Mouse (Mus musculus) WW6 (cell line): ENCODE data around the gene Slc15a3.

Experiments used
- DNase-seq: peaks from one replicate; pipeline ENCODE4 v3.0.0-alpha.2; 2013; ENCODE audit warnings: low read depth, low spot score

Gene Slc15a3

DNA sequence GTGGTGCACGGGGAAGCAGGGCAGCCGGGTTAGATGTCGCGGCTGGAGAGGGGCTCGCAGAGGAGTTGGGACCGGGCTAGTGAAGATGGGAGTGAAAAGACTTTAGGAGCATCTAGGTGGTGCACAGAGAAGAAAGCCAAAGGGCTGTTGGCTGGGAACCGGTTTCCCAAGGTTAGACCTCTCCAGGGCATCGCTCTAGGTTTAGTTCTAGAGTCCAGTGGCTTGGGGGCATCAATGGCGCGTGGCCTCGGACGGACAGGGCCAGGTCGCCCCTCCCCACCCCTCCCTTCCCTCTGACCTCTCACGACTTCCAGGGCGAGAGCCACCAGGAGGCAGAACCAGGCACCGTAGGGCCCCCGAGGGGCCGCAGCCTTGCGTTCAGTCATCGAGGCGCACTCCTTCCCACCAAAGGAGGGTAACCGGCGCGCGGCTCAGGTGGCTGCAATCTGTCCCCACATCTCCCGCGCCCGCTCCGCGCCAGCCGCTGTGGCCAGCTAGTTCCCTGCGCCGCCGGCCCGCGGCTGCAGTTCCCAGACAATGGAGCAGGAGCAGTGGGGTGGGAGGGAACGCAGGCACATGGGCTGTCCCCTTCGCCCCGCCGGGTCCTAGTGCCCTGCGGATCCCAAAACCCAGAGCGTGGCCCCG lies 29.8 kb downstream of the Slc15a3 start:
- DNase-seq, result no peak

DNA sequence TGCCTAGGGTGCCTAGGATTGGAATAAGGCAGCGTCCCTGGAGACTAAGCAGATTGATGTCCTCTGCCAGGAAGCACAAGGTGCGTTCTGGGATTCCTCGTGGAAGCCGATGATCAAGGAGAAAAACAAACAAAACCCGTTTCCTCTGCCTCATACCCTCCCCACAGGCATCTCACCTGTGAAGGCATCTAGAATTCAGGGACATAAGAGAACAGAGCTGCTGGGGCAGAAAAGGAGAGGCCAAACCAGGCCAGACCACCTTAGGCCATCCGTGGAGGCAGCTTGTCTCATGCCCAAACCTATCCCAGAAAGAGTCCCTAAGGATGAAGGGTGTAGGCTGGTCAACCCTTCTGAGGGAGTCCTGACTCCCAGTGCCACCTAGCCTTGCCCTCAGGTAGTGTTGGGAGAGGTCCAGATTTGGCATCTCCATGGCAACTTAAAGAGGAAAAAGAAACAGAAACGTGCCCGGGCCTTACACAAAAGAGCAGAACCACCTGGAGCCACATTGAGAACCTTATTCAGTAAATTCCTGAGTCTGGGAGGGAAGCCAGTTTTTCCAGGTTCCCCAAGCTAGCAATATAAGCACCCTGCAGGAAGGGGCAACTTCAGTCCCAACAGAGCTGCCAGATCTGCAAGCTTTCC lies 30.5 kb downstream of the Slc15a3 start, which contains the start of gene Tmem132a:
Tmem132a (minus strand) TSS at position 55 of the 642 bp plus-strand sequence.
- no peak for DNase-seq

DNA sequence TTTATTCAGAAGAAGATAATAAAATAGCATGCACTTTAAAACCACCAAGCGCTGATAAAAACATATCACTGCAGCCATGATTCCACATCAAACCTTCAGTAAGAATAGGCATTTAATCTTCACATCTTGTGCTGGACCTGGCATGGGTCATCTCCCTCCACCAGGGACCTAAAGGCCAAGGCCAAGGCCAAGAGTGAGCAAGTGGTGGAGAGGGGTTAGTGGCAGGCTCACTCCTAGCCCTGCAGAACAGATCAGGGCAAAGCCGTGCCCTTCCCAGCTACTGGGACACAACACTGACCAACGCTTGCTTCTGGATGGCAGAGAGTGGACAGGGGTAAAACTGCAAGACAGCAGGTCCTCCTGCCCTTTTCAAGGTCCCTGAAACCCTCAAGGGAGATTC lies 31.1 kb downstream of the Slc15a3 start:
- DNase-seq, result no peak

DNA sequence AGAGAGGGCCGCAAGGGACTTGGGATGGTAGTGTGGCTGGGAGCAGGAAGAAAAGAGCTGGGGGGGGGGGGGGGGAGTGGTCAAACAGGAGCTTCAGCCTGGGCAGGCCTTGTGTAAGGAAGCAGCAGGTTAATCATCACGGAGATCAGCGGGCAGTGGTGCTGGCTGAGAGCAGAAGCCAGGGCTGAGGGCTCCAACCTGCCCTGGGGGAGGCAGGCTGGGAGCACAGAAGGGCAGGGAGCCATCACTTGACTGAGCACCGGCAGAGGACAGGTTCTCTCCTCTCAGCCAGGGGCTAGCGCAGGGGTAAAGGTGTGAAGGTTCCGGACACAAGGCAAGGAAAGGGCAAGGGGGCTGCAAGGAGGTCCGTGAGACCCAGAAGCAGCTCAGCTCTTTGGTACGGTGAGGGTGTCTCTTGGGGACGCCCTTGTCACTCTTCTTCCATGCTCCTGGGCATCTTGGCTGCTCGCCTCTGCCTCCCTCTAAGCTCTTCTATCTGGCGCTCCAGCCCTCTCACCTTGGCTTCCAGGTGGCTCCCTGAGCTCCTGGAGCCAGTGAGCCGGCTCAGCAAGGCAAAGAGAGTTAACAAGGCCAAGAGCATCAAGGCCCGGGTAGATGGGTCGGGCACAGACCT lies 31.9 kb downstream of the Slc15a3 start:
- no peak for DNase-seq

DNA sequence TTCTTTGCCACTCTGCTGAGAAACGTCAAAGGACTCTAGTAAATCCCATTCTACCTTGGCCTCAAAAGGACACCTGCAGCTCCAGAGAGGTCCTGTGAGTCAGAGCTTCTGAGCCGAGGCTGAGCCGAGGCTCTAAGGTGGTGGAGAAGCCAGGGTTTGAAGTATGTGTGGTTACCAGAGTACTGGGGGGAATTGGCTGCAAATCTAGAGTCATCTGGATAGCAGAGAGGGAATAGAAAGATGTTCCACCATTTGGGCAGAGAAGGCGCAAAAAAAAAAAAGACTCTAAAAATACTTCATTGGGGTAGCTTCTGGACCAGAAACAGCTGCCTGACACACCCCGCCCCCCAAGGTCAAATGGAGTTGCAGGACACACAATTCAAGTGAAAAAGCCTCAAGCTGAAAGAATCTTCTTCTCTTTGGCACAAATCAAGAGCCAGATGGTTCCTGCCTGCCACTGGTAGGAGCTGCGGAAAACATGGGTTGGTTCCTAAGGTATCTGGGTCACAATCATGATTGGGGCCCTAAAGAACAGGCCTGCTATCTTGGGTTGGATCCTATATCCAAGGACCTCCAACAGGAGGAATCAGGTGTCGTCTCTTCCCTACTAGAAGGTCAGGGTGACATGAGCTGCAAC lies 38.8 kb downstream of the Slc15a3 start:
- no peak for DNase-seq

DNA sequence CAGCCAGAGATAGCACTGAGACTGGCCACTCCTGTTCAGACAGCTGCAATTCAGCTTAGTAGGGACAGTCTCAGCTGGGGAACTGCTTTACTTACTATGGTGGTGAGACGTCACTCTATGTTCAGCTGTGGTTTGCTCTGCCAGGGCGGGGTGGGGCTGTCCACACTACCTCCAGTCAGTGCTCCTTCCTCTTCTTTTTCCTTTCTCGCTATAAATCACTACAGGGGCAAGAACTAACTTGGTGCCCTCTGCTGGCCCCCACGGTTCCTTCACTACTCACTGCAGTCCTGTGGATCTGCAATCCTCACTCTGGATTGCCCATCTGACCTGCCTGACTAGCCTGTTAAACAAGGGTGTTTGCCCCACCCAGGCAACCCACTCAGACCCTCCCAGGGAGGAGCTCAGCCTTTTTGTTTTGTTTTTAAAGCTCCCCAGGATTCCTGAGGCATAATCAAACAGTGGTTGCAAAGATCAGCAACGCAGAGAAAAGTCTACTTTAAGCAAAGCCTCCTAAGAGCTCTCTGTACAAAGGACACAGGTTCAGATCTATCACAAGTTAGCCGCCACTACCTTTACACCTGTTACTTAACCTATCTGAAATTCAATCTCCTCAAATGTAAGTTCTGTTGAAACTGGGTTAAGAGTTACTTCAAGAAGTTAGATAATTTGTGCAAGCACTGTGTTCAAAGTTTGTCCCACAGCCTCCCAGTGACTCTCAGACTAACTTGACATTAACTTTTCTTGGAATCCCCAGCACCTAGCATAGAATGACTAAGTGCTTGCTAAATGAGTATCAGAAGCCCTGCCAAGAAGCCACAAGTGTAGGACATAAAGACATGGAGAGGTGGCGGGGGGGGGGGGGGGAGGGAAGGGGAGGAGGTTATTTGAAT lies 40.8 kb downstream of the Slc15a3 start:
- no peak for DNase-seq

DNA sequence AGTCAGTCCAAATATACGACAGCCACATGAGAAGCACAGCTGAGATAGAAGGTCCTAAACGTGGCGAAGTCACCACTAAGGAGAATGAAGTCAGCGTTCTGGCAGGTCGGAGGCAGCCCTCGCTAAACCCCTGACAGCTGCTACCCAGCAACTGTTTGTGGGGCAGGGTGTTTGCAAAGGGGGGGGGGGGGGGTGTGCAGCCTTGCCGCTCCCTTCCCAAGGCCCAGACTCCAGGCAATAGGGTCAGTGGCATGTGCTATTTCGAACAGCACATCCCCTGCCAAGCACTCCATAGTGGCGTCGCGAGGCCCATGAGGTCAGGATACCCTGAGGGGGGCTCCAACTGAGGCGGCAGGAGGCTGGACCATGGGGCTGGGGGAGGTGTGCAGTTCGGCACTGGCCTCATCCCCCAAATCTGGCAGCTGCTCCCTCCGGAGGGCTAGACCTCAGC lies 41.5 kb downstream of the Slc15a3 start:
- no peak for DNase-seq

DNA sequence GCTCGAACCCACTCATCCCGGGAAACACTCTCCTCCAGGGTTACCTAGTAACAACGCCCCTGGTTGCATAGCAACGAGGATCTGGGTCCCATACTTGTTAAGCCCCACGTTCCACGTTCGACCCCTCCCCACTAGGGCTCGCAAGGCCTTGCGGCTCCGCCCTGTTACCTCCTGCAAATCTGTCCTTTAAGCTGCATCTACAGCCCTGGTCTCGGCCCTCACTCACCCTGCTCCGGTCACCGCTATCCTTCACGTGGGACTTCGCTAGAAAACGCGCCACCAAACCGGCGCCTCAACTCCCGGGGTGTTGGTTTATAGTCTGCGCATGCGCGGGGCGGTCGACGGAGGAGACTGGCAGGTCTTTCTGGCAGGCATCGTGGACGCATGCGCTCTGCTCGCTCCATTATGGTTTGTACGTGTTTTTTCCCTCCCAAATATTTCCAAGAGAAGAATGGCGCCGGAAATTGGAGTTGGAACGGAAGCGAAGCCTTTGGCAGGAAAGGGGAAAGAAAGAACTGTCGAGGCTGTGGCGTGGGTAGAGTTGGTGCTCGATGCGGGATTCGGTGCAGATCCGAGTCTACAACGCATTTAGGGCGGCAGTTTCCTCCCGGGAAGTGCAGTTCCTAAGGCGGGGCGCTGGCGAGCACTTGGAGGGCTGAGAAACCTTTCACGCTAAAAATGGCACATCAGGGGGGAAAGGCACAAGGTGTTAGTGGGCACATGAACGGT lies 42.1 kb downstream of the Slc15a3 start, which contains the start of gene Tmem109:
Tmem109 (minus strand) TSS at position 576 of the 729 bp plus-strand sequence.
- peak; percentile 75 for DNase-seq

DNA sequence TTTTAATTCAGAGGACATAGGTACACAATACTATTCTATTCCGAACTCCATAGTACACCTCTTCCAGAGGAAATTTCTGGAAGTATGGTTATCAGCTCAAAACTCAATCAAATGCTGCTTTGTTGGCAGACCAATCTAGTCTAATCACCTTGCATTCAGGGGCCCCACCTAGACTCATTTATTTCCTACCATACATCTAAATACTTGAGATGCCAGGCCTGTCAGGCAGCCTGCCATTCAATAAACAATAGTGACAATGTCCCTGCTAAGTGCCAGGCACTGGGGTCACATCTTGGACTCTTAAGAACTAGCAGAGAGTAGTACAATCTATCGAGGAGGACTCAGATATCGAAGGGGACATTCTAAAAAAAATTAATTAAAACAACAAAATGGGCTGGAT lies 52.7 kb downstream of the Slc15a3 start:
- DNase-seq, result no peak

DNA sequence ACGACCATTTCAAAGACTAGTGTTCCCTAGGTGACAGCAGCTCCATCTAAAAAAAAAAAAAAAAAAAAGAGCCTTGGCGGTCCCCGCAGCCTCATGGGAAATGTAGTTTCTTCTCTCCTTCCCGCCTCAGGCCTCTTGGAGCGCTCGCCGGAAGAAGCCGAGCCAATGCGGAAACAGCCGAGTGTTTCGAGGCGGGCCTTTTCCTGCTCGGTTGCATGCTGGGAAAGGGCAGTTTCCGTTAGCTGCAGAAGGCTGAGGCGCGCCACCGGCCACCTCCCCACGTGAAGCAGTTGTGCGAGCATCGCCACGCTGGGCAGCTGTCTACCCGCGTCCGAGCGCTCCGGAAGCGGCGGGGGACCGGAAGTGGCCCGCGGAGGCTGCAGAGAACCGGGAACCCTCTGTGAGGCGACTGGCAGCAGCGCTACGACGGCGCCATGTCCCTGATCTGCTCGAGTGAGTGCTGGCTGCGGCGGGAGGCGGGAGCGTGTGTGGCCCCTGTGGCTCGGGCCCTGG lies 55.5 kb downstream of the Slc15a3 start, which contains the start of gene Prpf19:
Prpf19 (plus strand) TSS at position 216 of the 513 bp plus-strand sequence.
- DNase-seq, result peak; percentile 83

DNA sequence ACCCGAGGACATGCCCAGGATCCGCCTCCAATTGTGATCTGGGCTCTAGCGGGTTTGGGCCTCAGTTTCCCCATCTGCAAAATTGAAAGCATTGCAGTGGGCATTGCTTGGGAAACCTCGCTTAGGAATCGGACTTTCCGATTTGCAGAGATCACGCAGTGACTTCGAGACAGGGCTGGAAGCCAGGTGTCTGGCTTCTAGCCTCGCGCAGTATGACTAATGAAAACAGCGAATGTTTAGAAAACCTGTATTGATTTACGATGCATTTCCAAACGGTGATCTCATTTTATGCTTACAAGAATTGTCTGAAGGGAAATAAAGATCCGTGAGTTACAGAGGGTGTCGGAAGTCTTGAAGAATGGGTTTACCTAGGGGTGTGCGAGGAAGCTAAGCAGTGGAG lies 56.2 kb downstream of the Slc15a3 start:
- no peak for DNase-seq

DNA sequence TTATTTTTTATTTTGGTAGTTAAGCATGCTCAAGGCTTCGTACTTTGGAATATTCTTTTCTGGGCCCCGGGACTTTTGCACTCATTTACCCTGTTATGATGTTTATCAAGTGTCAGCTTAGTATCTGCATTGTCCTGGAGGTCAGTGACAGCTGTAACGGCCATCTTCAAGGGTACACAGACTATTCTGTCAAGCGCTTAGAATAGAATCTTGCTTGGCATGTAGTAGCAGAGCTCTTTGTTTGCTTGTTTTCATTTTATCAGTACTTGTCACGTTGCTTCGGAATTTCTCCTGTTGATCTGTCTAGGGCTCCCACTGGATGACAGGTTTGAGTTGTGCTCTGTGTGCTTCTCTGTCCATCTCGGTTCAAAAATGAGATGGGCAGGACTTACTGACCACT lies 57.3 kb downstream of the Slc15a3 start:
- no peak for DNase-seq

DNA sequence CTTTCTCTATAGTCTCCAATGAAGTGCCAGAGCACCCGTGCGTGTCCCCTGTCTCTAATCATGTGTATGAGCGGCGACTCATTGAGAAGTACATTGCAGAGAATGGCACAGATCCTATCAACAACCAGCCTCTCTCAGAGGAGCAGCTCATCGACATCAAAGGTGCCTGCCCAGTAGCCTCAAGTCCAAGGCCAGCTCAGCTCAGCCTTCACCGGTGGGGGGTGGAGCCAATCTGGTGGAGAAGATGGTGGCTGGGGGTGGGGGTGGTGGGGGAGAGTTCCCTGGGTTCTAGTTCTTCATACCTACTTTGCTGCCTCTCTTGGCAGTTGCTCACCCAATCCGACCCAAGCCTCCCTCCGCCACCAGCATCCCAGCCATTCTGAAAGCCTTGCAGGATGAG lies 58.0 kb downstream of the Slc15a3 start:
- no peak for DNase-seq

DNA sequence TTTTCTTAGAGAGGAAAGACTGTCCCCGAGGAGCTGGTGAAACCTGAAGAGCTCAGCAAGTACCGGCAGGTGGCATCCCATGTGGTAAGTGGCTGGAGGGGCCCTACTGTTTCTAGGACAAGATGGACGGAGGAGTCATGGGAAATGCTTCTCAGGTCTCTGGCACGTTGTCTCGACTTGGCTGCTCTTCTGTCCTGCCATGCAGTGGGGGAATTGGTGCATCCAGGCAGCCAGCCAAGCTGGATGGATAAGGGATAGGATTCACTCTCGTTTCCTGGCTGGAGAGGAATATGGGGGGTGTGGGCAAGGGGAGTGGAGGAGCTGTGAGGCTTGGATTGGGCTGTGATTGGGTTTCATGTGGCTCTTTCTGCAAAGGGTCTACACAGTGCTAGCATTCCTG lies 60.8 kb downstream of the Slc15a3 start:
- DNase-seq, result no peak

DNA sequence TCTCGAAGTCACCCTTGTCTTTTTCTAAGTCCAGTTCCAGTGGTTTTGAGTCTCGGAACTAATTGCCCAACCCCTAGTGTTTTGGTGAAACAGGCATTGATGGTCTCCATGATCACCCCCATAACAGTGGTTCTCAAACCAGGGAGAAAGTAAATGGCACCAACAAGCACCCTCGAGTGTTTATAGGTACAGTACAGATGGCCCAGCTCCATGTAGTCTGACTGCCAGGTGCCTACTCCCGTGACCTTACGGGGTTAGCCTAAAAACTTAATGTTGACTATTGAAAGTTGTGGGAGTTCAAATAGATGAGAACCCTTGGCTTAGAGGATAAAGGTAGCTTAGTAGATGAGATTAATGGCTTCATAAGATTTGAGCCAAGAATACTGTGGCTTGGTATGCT lies 61.5 kb downstream of the Slc15a3 start:
- no peak for DNase-seq

DNA sequence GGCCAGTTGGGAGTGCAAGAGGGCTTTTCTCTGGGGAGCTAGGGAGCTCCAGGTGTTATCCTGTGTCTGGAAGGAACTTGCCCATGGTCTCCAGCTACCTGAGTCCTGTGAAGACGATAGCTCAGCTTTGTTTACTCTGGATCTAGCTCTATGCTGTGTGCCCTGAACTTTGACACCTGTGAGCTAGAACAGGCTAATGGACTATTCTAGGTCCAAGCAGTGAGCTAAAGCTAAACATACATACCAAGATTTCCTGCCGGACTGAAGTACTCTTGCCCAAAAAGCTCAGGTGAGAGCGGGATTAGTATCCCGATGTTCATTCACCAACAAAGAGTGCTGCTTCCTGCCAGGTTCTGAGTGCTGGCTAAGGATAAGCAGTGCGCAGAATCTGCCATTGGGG lies 65.0 kb downstream of the Slc15a3 start:
- no peak for DNase-seq

DNA sequence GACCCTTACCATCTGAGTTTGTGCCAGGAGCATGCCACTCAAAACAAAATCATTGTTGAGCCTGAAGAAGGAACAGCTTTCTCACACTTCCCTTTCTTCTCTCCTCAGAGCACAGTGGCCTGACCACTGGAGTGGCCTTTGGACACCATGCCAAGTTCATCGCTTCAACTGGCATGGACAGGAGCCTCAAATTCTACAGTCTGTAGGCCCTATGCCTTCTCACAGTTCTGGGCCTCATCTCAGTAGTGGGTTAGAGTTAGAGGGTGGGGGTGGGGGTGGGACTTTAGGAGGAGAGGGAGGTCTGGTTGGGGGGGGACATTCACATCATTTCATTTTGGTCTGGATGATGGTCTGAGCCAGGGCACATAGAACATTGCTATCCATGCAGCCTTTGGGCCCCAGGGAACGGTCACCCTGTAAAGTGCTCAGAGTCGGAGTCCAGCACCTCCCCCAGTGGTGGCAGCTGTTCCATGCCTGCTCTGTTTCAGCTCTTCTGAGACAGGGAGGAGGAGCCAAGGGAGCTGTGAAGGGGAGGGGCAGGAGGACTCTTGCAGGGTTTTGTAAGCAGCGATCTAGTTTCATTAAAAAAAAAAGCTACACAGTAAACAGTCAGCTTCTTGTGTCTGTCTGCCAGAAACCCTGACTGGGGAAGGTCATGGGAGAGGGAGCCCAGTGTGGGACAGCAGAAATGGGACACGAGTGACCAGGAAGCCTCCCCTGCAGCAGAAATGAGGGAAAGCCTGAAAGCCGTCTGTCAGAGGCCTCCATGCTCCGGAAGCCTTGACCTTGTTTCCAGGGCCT lies 65.6 kb downstream of the Slc15a3 start:
- DNase-seq, result no peak

DNA sequence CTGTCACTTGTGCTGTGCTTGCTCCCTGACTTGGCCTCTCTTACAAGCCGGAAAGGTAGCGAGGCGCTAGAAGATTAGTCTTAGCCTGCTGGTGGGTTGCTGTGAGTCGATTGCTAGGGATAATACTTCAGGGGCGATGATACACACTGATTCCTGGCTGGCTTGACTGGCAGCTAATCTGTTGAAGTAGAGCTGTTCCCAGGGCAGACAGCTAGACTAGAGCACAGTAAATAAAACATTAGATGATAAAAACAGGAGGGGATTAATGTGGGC lies 66.1 kb downstream of the Slc15a3 start:
- no peak for DNase-seq

DNA sequence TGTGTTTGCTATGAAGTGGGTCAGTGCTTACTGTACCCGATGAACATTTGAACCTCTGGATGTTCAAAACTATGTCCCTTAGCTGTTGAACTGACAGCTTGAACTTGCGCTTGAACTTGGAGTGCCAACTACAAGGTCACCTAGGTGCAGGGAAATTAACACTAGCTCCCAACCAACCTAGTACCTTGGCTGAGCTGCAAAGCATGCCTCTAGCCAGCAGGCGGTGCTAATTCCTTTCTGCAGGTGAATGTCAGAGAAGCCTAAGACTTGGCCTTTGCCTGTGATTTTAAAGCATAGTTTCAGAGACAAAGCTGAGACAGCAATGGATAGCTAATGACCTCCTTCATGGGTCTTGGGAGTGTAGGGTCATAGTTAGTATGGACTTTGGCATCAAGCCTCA lies 68.4 kb downstream of the Slc15a3 start:
- DNase-seq, result peak; percentile 22
